ENCODE assay signal across 27 mouse cellular contexts in genomic region chr10:127002056-127002455, GRCm38 (mm10). TPM values are rescaled to one million over a fixed set of nuclear protein-coding genes. Genes with fewer than 3 reads are reported as not detected.
A peak's percentile ranks its signal among the peaks of the same experiment; 100 is the strongest.
DNase-seq lines count a peak whose midpoint lies in the region; TF ChIP-seq lines count a peak whose summit lies in the region.
"Had no signal": no experiment of that assay in that cellular context is flagged by ENCODE, and none has a peak within 500 bp of the region (broad histone marks: within the 10 kb centered on the region; RNA-seq: fewer than 3 reads in every experiment).

No protein-coding gene starts in this region.

- H3K4me3 ChIP-seq in MEL (ENCODE audit: control insufficient read depth in 1 of 2, insufficient read depth in 1 of 2, low read depth in 2 of 2, low read length in 2 of 2) (peak overlapping the region; percentile 81 to 100; a peak in 3 of 4 replicates), myocyte (peak overlapping the region; percentile 38)
- H3K4me3 ChIP-seq: embryonic facial prominence, embryonic 10.5 days; embryonic facial prominence, embryonic 13.5 days; erythroblast, embryonic 14.5 days; forebrain, embryonic 12.5 days; forebrain, embryonic 15.5 days; hindbrain, embryonic 12.5 days; hindbrain, embryonic 15.5 days had no signal

- H3K9me3 ChIP-seq in MEL (replicated peaks; ENCODE audit: insufficient read depth, low read length) = no peaks in the 10 kb centered on the region
- H3K9me3 ChIP-seq: embryonic facial prominence, embryonic 10.5 days; embryonic facial prominence, embryonic 13.5 days; forebrain, embryonic 12.5 days; forebrain, embryonic 15.5 days; G1E; hindbrain, embryonic 12.5 days; hindbrain, embryonic 15.5 days had no signal

- H3K27me3 ChIP-seq in MEL (ENCODE audit: control insufficient read depth in 1 of 2, insufficient read depth in 2 of 2, low read length in 2 of 2) (no peaks in the 10 kb centered on the region), myocyte (ENCODE audit: control insufficient read depth, insufficient read depth, insufficient read length) (no peaks in the 10 kb centered on the region)
- H3K27me3 ChIP-seq: embryonic facial prominence, embryonic 13.5 days; forebrain, embryonic 12.5 days; forebrain, embryonic 15.5 days; hindbrain, embryonic 15.5 days had no signal

- TF ChIP-seq EP300 in MEL (IDR thresholded peaks at IDR 0.05; ENCODE audit: low read depth in 1 of 2, low read length in 2 of 2) = 0 out of 4 replicates have a peak, but pooled peaks of 1 of the 2 experiments have one; percentile 19

- peak overlapping the region; percentile 47 for H3K4me2 ChIP-seq in myocyte (ENCODE audit: low read depth)
- H3K4me2 ChIP-seq: embryonic facial prominence, embryonic 13.5 days; forebrain, embryonic 12.5 days; forebrain, embryonic 15.5 days; heart, embryonic 11.5 days; hindbrain, embryonic 12.5 days; hindbrain, embryonic 15.5 days had no signal

- TF ChIP-seq POLR2A in MEL (IDR thresholded peaks at IDR 0.05; ENCODE audit: control insufficient read depth in 1 of 2, insufficient read depth in 1 of 2, low read depth in 1 of 2, low read length in 2 of 2, poor library complexity in 1 of 2) = no peak
- TF ChIP-seq POLR2A in myocyte (IDR thresholded peaks at IDR 0.05; ENCODE audit: insufficient read length, low read depth) = peak; percentile 8

- TF ChIP-seq RAD21 in MEL (IDR thresholded peaks at IDR 0.05; ENCODE audit: low read depth, low read length) = no peak

- H3ac ChIP-seq in myocyte (ENCODE audit: control insufficient read depth, insufficient read length) = no peak overlapping the region

- H3K27ac ChIP-seq in MEL (ENCODE audit: control insufficient read depth, low read depth, low read length) = peak overlapping the region; percentile 83; the same call in 1 of the 2 replicates
- H3K27ac ChIP-seq: embryonic facial prominence, embryonic 10.5 days; forebrain, embryonic 15.5 days; hindbrain, embryonic 12.5 days; hindbrain, embryonic 15.5 days had no signal

- H3K79me2 ChIP-seq in MEL (ENCODE audit: control insufficient read depth, insufficient read depth, low read length, poor library complexity) (peaks cover 9% of the 10 kb centered on the region; the same call in 1 of the 2 replicates), myocyte (ENCODE audit: control insufficient read depth, insufficient read depth) (no peaks in the 10 kb centered on the region)

- TF ChIP-seq CTCF in MEL (IDR thresholded peaks at IDR 0.05 in 2 of 3, conservative IDR thresholded peaks at IDR 0.05 in 1 of 3; ENCODE audit: control insufficient read depth in 1 of 3, insufficient read depth in 1 of 3, low read depth in 2 of 3, low read length in 3 of 3, poor library complexity in 1 of 3, severe bottlenecking in 1 of 3) = no peak

- H3K4me1 ChIP-seq in MEL (ENCODE audit: control insufficient read depth in 1 of 2, insufficient read depth in 2 of 2, low read length in 2 of 2) = peaks cover 6 to 25% of the 10 kb centered on the region in 2 experiments
- H3K4me1 ChIP-seq: forebrain, embryonic 12.5 days; forebrain, embryonic 15.5 days; hindbrain, embryonic 12.5 days; hindbrain, embryonic 15.5 days had no signal

- H3K9ac ChIP-seq in MEL (ENCODE audit: control insufficient read depth, low read depth, low read length, poor library complexity, severe bottlenecking) = peak overlapping the region; percentile 74
- H3K9ac ChIP-seq: embryonic facial prominence, embryonic 13.5 days; forebrain, embryonic 12.5 days; forebrain, embryonic 15.5 days; hindbrain, embryonic 12.5 days; hindbrain, embryonic 15.5 days had no signal

- H3K36me3 ChIP-seq in MEL (ENCODE audit: control insufficient read depth in 1 of 2, insufficient read depth in 2 of 2, low read length in 2 of 2) (peaks cover 0 to 18% of the 10 kb centered on the region in 2 experiments; a peak in 3 of 4 replicates), myocyte (ENCODE audit: control insufficient read depth, insufficient read depth) (peaks cover 8% of the 10 kb centered on the region)

- DNase-seq in adrenal gland, adult (ENCODE audit: inconsistent age in 2 of 2, low spot score in 1 of 2) = peak; percentile 23 to 58
- no peak for DNase-seq in adrenal gland, adult 8-10 months
- peak; percentile 58 for DNase-seq in MEL (ENCODE audit: low read depth, low spot score)
- no peak for DNase-seq in c-Kit-positive CD71-positive TER-119-positive erythroid progenitor cells, embryonic 14.5 days (ENCODE audit: low spot score)
- DNase-seq in left cerebral cortex, adult 9 months (ENCODE audit: low spot score in 2 of 2) = no peak
- DNase-seq: adrenal gland, postnatal 10 days; adrenal gland, postnatal 36 days; cerebellum, adult 11 months; cerebellum, adult 2 months; cerebellum, adult 9-11 months; cerebellum, postnatal 25 days; embryo, embryonic 11 days; gastrocnemius, postnatal 10 days; gastrocnemius, postnatal 36 days; heart, adult 11 months had no signal

TF ChIP-seq in MEL, 35 proteins besides CTCF, POLR2A, EP300 and RAD21:
- no peak for TF ChIP-seq ELF1 (IDR thresholded peaks at IDR 0.05; ENCODE audit: low read depth, low read length)
- no peak for TF ChIP-seq HCFC1 (IDR thresholded peaks at IDR 0.05; ENCODE audit: low read depth, low read length)
- no peak for TF ChIP-seq MXI1 (IDR thresholded peaks at IDR 0.05; ENCODE audit: low read depth, low read length)

TF ChIP-seq in myocyte, 11 proteins besides CTCF, POLR2A, EP300 and RAD21:
- TF ChIP-seq MYOD1 (IDR thresholded peaks at IDR 0.05; ENCODE audit: control insufficient read depth in 1 of 3, insufficient read length in 2 of 3, low read depth in 2 of 3) (peak in 2 of 3 experiments; percentile 10 to 14), TCF12 (IDR thresholded peaks at IDR 0.05; ENCODE audit: insufficient read depth, poor library complexity, severe bottlenecking) (no peak)

RNA-seq across cellular contexts. Expression of gene Avil, which starts 1.5 kb away (rescaled TPM):
- total RNA-seq in adrenal gland, adult 8-10 months (2022) = 1 to 10 TPM; 1.6 to 2.4 (median 2.0) TPM
- 10.1 and 21.6 TPM in 2 replicates for total RNA-seq in MEL (2012; rRNA removed)
- 10 to 100 TPM; 16.0 to 49.7 TPM for polyA plus RNA-seq in MEL (2012; ENCODE audit: insufficient read depth in 1 of 2, insufficient read length in 2 of 2, low read depth in 1 of 2, low replicate concordance in 2 of 2, missing spikeins in 1 of 2)
- polyA plus RNA-seq in myocyte (2012; fragmentation: generic; extraction: Trizol) = 33.3 TPM
- polyA plus RNA-seq: forebrain, embryonic 12.5 days; G1E had no signal

RNA-seq across cellular contexts. Expression of gene Ctdsp2, which starts 23.5 kb away (rescaled TPM):
- total RNA-seq in adrenal gland, adult 8-10 months (2022) = 100 to 1,000 TPM; 140 to 170 (median 157) TPM
- 16.7 and 19.3 TPM in 2 replicates for total RNA-seq in MEL (2012; rRNA removed)
- 10 to 100 TPM in 1 of 2 experiments, not detected in 1; 69.3 TPM for polyA plus RNA-seq in MEL (2012; ENCODE audit: insufficient read depth in 1 of 2, insufficient read length in 2 of 2, low read depth in 1 of 2, low replicate concordance in 2 of 2, missing spikeins in 1 of 2)
- polyA plus RNA-seq in myocyte (2012; fragmentation: generic; extraction: Trizol) = 65.0 TPM

RNA-seq across cellular contexts. Expression of gene Tsfm, which starts 28.6 kb away (rescaled TPM):
- 10 to 100 TPM; 67.1 to 71.5 (median 68.1) TPM for total RNA-seq in adrenal gland, adult 8-10 months (2022)
- total RNA-seq in MEL (2012; rRNA removed) = 88.9 and 90.0 TPM in 2 replicates
- polyA plus RNA-seq in MEL (2012; ENCODE audit: insufficient read depth in 1 of 2, insufficient read length in 2 of 2, low read depth in 1 of 2, low replicate concordance in 2 of 2, missing spikeins in 1 of 2) (10 to 100 TPM in 1 of 2 experiments, not detected in 1; 84.7 TPM), myocyte (2012; fragmentation: generic; extraction: Trizol) (53.7 TPM)

RNA-seq across cellular contexts. Expression of gene Mettl1, which starts 39.2 kb away (rescaled TPM):
- 10 to 100 TPM; 19.3 to 33.1 (median 26.4) TPM for total RNA-seq in adrenal gland, adult 8-10 months (2022)
- 32.6 and 35.3 TPM in 2 replicates for total RNA-seq in MEL (2012; rRNA removed)
- 10 to 100 TPM in 1 of 2 experiments, not detected in 1; 67.3 TPM for polyA plus RNA-seq in MEL (2012; ENCODE audit: insufficient read depth in 1 of 2, insufficient read length in 2 of 2, low read depth in 1 of 2, low replicate concordance in 2 of 2, missing spikeins in 1 of 2)
- polyA plus RNA-seq in myocyte (2012; fragmentation: generic; extraction: Trizol) = 17.2 TPM

RNA-seq across cellular contexts. Expression of gene Eef1akmt3, which starts 39.3 kb away (rescaled TPM):
- under 1 TPM; 0.12 to 0.66 (median 0.37) TPM for total RNA-seq in adrenal gland, adult 8-10 months (2022)
- 0.27 and 0.42 TPM in 2 replicates for total RNA-seq in MEL (2012; rRNA removed)
- 1 to 10 TPM in 1 of 2 experiments, not detected in 1; 2.3 TPM for polyA plus RNA-seq in MEL (2012; ENCODE audit: insufficient read depth in 1 of 2, insufficient read length in 2 of 2, low read depth in 1 of 2, low replicate concordance in 2 of 2, missing spikeins in 1 of 2)
- polyA plus RNA-seq in myocyte (2012; fragmentation: generic; extraction: Trizol) = 0.11 TPM
- total RNA-seq: heart, adult 8-10 months; hematopoietic stem cell, adult 5-6 weeks had no signal
- polyA plus RNA-seq: erythroblast, embryonic 14.5 days had no signal

Comparison
In these comparisons a context has a peak if more than half of its experiments do, and no peak if none do; other contexts are left out.
1. DNase-seq: peak in adrenal gland, adult (2 of 2) and MEL (single experiment); none in adrenal gland, adult 8-10 months (single experiment), c-Kit-positive CD71-positive TER-119-positive erythroid progenitor cells, embryonic 14.5 days (single experiment) and left cerebral cortex, adult 9 months (0 of 2).